Mouse (Mus musculus) liver, embryonic 13.5 days (tissue): ENCODE results near the gene Scube3. TPM values are rescaled to one million over a fixed set of nuclear protein-coding genes. Genes with fewer than 3 reads are reported as not detected.

Experiments
- polyA plus RNA-seq: library from polyadenylated mRNA; unstranded; fragments of >200 nt; fragmentation: Nextera tagmentation; extraction: Ambion mirVana; gene quantifications from 2 replicates; pipeline ENCODE4 v1.2.1, GENCODE M21; 2015

Gene Scube3
- polyA plus RNA-seq, 1 experiment from 2014 or later = 0.29 TPM

Other genes with a start within 250 kb of the Scube3 start
- 3.1 and 4.0 TPM in 2 replicates for gene Anks1, start 232.8 kb upstream of the Scube3 start, polyA plus RNA-seq
- 32.4 and 37.8 TPM in 2 replicates for gene Taf11, start 232.3 kb upstream of the Scube3 start, polyA plus RNA-seq
- gene Tcp11, start 61.5 kb upstream of the Scube3 start, polyA plus RNA-seq = 0.15 and 0.22 TPM in 2 replicates
- gene Zfp523, start 35.0 kb downstream of the Scube3 start, polyA plus RNA-seq = 5.6 and 5.9 TPM in 2 replicates
- gene Def6, start 65.6 kb downstream of the Scube3 start, polyA plus RNA-seq = 14.6 and 14.8 TPM in 2 replicates
- 1.3 and 1.4 TPM in 2 replicates for gene Ppard, start 90.6 kb downstream of the Scube3 start, polyA plus RNA-seq
- 11.3 and 13.5 TPM in 2 replicates for gene Fance, start 171.4 kb downstream of the Scube3 start, polyA plus RNA-seq
- 372 and 464 TPM in 2 replicates for gene Rpl10a, start 186.3 kb downstream of the Scube3 start, polyA plus RNA-seq
- gene Tead3, start 208.7 kb downstream of the Scube3 start, polyA plus RNA-seq = 0.76 and 0.96 TPM in 2 replicates
- gene Tulp1, start 223.1 kb downstream of the Scube3 start, polyA plus RNA-seq = 0.52 and 1.3 TPM in 2 replicates